Mouse (Mus musculus) G1E (cell line): Measurements from ENCODE around the gene Plekhg5. TPM values are rescaled to one million over a fixed set of nuclear protein-coding genes. Genes with fewer than 3 reads are reported as not detected.
A peak's percentile ranks its signal among the peaks of the same experiment; 100 is the strongest.

Experiments used
- ATAC-seq: 2 replicates; pipeline ENCODE4 v1.8.0; 2016; ENCODE audit warnings: mild to moderate bottlenecking; ENCODE audit not compliant: insufficient number of reproducible peaks, poor library complexity, low FRiP score, severe bottlenecking; ENCODE audit errors: extremely low read depth
- DNase-seq: peaks from one replicate; pipeline ENCODE4 v3.0.0; 2012; ENCODE audit warnings: low spot score
- H3K27me3 ChIP-seq: 2 replicates; pipeline ENCODE4 v1.6.1; 2012; ENCODE audit warnings: mild to moderate bottlenecking, low read length, inconsistent platforms; ENCODE audit not compliant: insufficient read depth
- H3K36me3 ChIP-seq: replicated peaks from 2 replicates; pipeline ENCODE3; 2012; ENCODE audit warnings: mild to moderate bottlenecking, inconsistent platforms
- H3K4me1 ChIP-seq: 2 replicates; pipeline ENCODE4 v1.6.1; 2012; ENCODE audit warnings: low read depth, low read length, inconsistent platforms, mixed read lengths; ENCODE audit not compliant: insufficient read depth
- H3K4me3 ChIP-seq: 2 replicates; pipeline ENCODE4 v1.5.1; 2012; ENCODE audit warnings: low read depth, mild to moderate bottlenecking, inconsistent platforms, low read length, moderate library complexity, mixed read lengths
- H3K9me3 ChIP-seq: replicated peaks from 2 replicates; pipeline ENCODE4 v1.6.1; 2012; ENCODE audit warnings: inconsistent platforms
- CTCF ChIP-seq: IDR thresholded peaks from 2 replicates; pipeline ENCODE4 v1.5.1; 2012; ENCODE audit warnings: low read depth, low read length, inconsistent platforms, mixed read lengths
- GATA1 ChIP-seq: IDR thresholded peaks from 2 replicates; pipeline ENCODE4 v1.6.1; 2012; ENCODE audit warnings: borderline replicate concordance, low read length, inconsistent platforms, mixed read lengths
- GATA2 ChIP-seq: IDR thresholded peaks from 2 replicates; pipeline ENCODE4 v1.6.1; 2012; ENCODE audit warnings: low read depth, low read length, inconsistent platforms, borderline replicate concordance
- POLR2AphosphoS5 ChIP-seq: IDR thresholded peaks from 2 replicates; pipeline ENCODE4 v1.6.1; 2012; ENCODE audit warnings: low read depth, low read length, inconsistent platforms; ENCODE audit not compliant: insufficient replicate concordance
- TAL1 ChIP-seq: conservative IDR thresholded peaks from 2 replicates; pipeline ENCODE4 v1.6.1; 2012; ENCODE audit warnings: low read depth, low read length, inconsistent platforms, mixed read lengths
- polyA plus RNA-seq: library from polyadenylated mRNA; stranded (reverse); fragments of >175 nt; gene quantifications from 2 replicates; pipeline ENCODE4 v1.2.3, GENCODE M21; 2012
- total RNA-seq, 2 experiments: library from RNA; stranded (forward) in 1 of 2; stranded (reverse) in 1 of 2; fragments of 200-1000 nt in 1 of 2; fragments of >200 nt in 1 of 2; fragmentation: Nextera tagmentation in 1 of 2; gene quantifications; 2 replicates each; pipeline ENCODE4 v1.2.3; 2014 to 2017

Plekhg5 gene
- total and polyA plus RNA-seq, 3 experiments, result 1.7 to 4.0 (median 3.9) TPM

DNA sequence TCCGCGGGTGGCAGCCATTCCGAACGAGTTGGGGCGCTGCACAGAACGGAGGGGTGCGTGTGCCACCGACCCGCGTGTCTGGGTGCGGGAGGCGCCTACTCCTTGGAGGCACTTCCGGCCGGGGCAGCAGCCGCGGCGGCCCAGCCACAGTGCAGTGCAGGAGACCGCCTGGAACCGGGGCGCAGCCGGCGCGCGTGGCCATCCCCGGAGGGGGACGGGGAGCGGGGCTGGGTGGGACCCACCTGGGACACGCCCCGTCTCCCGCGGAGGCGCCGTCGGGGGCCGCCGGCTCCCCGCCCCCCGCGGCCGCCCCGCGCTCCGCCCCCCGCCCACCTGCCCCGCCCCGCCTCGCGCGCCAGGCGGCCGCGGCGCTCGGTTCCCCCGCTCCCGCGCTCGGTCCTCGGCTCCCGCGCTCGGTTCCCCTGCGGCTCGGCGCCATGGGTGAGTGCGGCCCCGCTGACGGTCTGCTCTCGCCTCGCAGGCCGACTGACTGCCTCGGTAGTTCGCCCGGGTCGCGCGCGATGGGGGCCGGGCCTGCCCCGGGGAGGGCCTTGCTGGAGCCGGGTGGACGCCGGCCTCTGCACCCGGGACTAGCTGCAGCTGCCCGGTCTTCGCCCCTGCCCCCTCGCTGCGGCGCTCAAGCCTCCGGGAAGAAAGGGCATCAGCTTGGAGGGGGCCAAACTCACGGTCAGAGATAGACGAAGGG is 14.4 kb downstream of the Plekhg5 start:
- ATAC-seq (peak; percentile 17; the same call in 1 of the 2 replicates), DNase-seq (peak; percentile 79)
- Histone ChIP-seq H3K4me1 (peaks cover 23% of the 10 kb centered on the region), H3K9me3 (no peaks in the 10 kb centered on the region; the same call in 1 of the 2 replicates), H3K36me3 (no peaks in the 10 kb centered on the region), H3K4me3 (peak overlapping the region; percentile 74), H3K27me3 (peaks cover 53% of the 10 kb centered on the region)
- TF ChIP-seq GATA2 (no peak), GATA1 (no peak), TAL1 (no peak), CTCF (no peak), POLR2AphosphoS5 (no peak)

GRCm38 (mm10) chr4:152087211-152088081 is 15.1 kb downstream of the Plekhg5 start:
- peaks cover 27% of the 10 kb centered on the region for H3K4me1 ChIP-seq
- H3K27me3 ChIP-seq, result peaks cover 53% of the 10 kb centered on the region
- ATAC-seq, result no peak
- H3K9me3 ChIP-seq, result no peaks in the 10 kb centered on the region; the same call in 1 of the 2 replicates
- TF ChIP-seq CTCF, result no peak
- no peak for TF ChIP-seq TAL1
- TF ChIP-seq GATA2, result no peak
- DNase-seq, result no peak
- H3K4me3 ChIP-seq, result peak overlapping the region; percentile 74
- H3K36me3 ChIP-seq, result no peaks in the 10 kb centered on the region

- no peaks in the 10 kb centered on the region; the same call in 1 of the 2 replicates for H3K9me3 ChIP-seq
- H3K36me3 ChIP-seq, result no peaks in the 10 kb centered on the region
- no peak overlapping the region for H3K4me3 ChIP-seq
- no peak for ATAC-seq
- peaks cover 53% of the 10 kb centered on the region for H3K27me3 ChIP-seq
- TF ChIP-seq CTCF, result no peak
- no peak for TF ChIP-seq GATA2
- no peak for TF ChIP-seq TAL1
- TF ChIP-seq POLR2AphosphoS5, result no peak
- TF ChIP-seq GATA1, result no peak
- peaks cover 34% of the 10 kb centered on the region for H3K4me1 ChIP-seq
- DNase-seq, result no peak
Observed at GRCm38 (mm10) chr4:152088133-152088532, 15.8 kb downstream of the Plekhg5 start.

- peaks cover 39% of the 10 kb centered on the region for H3K4me1 ChIP-seq
- no peak overlapping the region for H3K4me3 ChIP-seq
- TF ChIP-seq GATA1 (no peak), CTCF (no peak), TAL1 (no peak), POLR2AphosphoS5 (no peak), GATA2 (no peak)
- ATAC-seq (no peak), DNase-seq (no peak)
- peaks cover 50% of the 10 kb centered on the region for H3K27me3 ChIP-seq
- no peaks in the 10 kb centered on the region for H3K36me3 ChIP-seq
- no peaks in the 10 kb centered on the region; the same call in 1 of the 2 replicates for H3K9me3 ChIP-seq
Observed at GRCm38 (mm10) chr4:152088556-152089120, 16.3 kb downstream of the Plekhg5 start.

GRCm38 (mm10) chr4:152090191-152090590 is 17.9 kb downstream of the Plekhg5 start:
- H3K36me3 ChIP-seq, result no peaks in the 10 kb centered on the region

DNA sequence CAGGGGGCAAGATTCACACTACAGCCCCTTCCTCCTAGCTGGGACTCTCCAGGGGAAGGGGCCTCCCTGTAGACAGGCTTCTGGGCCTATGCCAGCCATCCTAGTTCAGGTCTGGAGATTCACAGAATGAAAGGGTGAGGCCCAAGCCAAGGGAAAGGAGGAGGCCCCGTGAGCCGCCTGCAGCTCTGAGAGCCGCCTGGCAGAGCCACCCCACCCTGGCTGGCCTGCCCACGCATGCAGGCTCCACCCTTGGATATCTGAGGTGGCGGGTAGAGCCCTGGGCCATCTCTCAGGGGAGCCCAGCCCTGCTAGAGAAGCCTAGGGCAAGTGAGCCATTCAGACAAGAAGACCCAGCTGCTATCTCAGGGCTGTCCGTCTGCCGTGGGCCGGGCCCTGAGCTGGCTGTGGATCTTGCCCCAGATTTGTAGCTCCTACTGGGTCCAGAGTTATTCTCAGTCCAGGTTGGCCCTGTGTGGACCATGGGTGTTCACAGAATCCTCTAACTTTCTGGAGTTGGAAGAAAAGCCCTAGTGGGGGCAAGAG is 20.5 kb downstream of the Plekhg5 start:
- ATAC-seq, result peak; percentile 50

More at GRCm38 (mm10) chr4:152090191-152090590, 17.9 kb downstream of the Plekhg5 start:
- TF ChIP-seq POLR2AphosphoS5 (no peak), CTCF (no peak), GATA2 (no peak), TAL1 (no peak), GATA1 (no peak)
- ATAC-seq, result no peak
- DNase-seq, result no peak
- no peak overlapping the region for H3K4me3 ChIP-seq
- H3K9me3 ChIP-seq, result no peaks in the 10 kb centered on the region; the same call in 1 of the 2 replicates
- H3K4me1 ChIP-seq, result peaks cover 45% of the 10 kb centered on the region
- peaks cover 39% of the 10 kb centered on the region for H3K27me3 ChIP-seq

More for the DNA sequence above, 20.5 kb downstream of the Plekhg5 start:
- peaks cover 41% of the 10 kb centered on the region for H3K4me1 ChIP-seq
- no peaks in the 10 kb centered on the region for H3K9me3 ChIP-seq
- H3K4me3 ChIP-seq, result peak overlapping the region; percentile 42; the same call in 1 of the 2 replicates
- TF ChIP-seq POLR2AphosphoS5, result no peak
- no peak for TF ChIP-seq GATA1
- TF ChIP-seq GATA2, result no peak
- no peak for TF ChIP-seq TAL1
- TF ChIP-seq CTCF, result no peak
- no peaks in the 10 kb centered on the region for H3K36me3 ChIP-seq
- DNase-seq, result peak; percentile 73
- H3K27me3 ChIP-seq, result peaks cover 23% of the 10 kb centered on the region
